Mouse (Mus musculus) kidney, postnatal 0 days (tissue): ENCODE results near the gene Pgam2. TPM values are rescaled to one million over a fixed set of nuclear protein-coding genes. Genes with fewer than 3 reads are reported as not detected.

ENCODE experiments used
- ATAC-seq: fragments of 200-750 bp; cut with Nextera tagmentation; replicated peaks from 2 replicates; pipeline ENCODE4 v1.8.0; 2017; ENCODE audit warnings: low read depth, moderate number of reproducible peaks, moderate TSS enrichment, moderate library complexity; ENCODE audit not compliant: low FRiP score
- DNase-seq: peaks from one replicate; pipeline ENCODE4 v3.0.0-alpha.2; 2016; ENCODE audit warnings: low spot score
- H3K27ac ChIP-seq: fragments of 300-500 bp; sonication (generic); 2 replicates; pipeline ENCODE4 v1.5.1; 2014; ENCODE audit warnings: mild to moderate bottlenecking
- H3K27me3 ChIP-seq: fragments of 300-500 bp; sonication (generic); 2 replicates; pipeline ENCODE4 v1.6.1; 2014; ENCODE audit warnings: low read length, mixed read lengths; ENCODE audit not compliant: insufficient read depth
- H3K36me3 ChIP-seq: fragments of 300-500 bp; sonication (generic); 2 replicates; pipeline ENCODE4 v1.6.1; 2014; ENCODE audit warnings: low read length, mixed read lengths; ENCODE audit not compliant: insufficient read depth
- H3K4me1 ChIP-seq: fragments of 300-500 bp; sonication (generic); replicated peaks from 2 replicates; pipeline ENCODE4 v1.6.1; 2014; ENCODE audit warnings: antibody characterized with exemption, low read length, mixed read lengths; ENCODE audit not compliant: insufficient read depth
- H3K4me2 ChIP-seq: fragments of 300-500 bp; sonication (generic); 2 replicates; pipeline ENCODE4 v1.6.1; 2014; ENCODE audit warnings: mild to moderate bottlenecking, low read length, moderate library complexity, mixed read lengths
- H3K4me3 ChIP-seq: fragments of 300-500 bp; sonication (generic); replicated peaks from 2 replicates; pipeline ENCODE4 v1.5.1; 2014; ENCODE audit warnings: low read depth, low read length
- H3K9ac ChIP-seq: fragments of 300-500 bp; sonication (generic); 2 replicates; pipeline ENCODE4 v1.6.1; 2014; ENCODE audit warnings: low read depth, low read length
- H3K9me3 ChIP-seq: fragments of 300-500 bp; sonication (generic); replicated peaks from 2 replicates; pipeline ENCODE4 v1.6.1; 2016; ENCODE audit warnings: low read length, inconsistent platforms, mixed read lengths
- CTCF ChIP-seq: IDR thresholded peaks from 2 replicates; pipeline ENCODE4 v1.5.1; 2016; ENCODE audit warnings: antibody characterized with exemption, low read depth, mild to moderate bottlenecking, moderate library complexity
- WGBS: fragments of 180-500 bp; shearing (Covaris S2); extraction: QIAGEN DNeasy Blood & Tissue Kit; methylation state at CpG from one replicate; pipeline ENCODE4 v1.1.7; 2014; 5-methylcytosine and 5-hydroxymethylcytosine counted together
- polyA plus RNA-seq: library from polyadenylated mRNA; unstranded; fragments of >200 nt; fragmentation: Nextera tagmentation; extraction: Ambion mirVana; gene quantifications from 2 replicates; pipeline ENCODE4 v1.2.1, GENCODE M21; 2015

Pgam2 gene
- 111 and 121 TPM in 2 replicates for polyA plus RNA-seq

- no peak within 1 kb of the TSS for H3K4me2 ChIP-seq
- 0 out of 2 replicates have a peak within 1 kb of the TSS, but pooled peaks have one; percentile 15 for H3K27ac ChIP-seq
- ATAC-seq: peak; percentile 22; the same call in 1 of the 2 replicates
Measured at GRCm38 (mm10) chr11:5803551-5803981, at the start of gene Pgam2. Gene Pgam2, minus strand, starts transcription at chr11:5803733.

DNA sequence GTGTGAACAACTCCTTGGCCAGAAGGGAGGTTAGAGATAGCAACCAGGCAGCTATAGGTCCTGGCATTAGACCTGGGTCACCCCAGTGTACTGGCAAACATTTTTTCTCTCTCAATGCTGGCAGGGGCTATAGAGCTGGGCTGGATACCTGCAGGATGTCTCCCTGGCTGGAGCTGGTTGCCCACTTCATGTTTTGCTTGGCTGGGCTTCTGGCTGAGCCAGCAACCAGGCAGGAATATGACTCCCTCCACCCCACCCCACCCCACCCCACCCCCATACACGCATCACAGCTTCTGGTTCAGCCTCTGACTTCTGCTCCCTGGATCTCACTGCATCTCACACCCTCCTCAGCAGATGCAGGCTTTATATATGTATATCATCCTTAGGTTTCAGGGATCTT, 48.8 kb upstream of the Pgam2 start:
- DNase-seq: no peak
- Histone ChIP-seq H3K4me3 (no peak overlapping the region), H3K9me3 (no peaks in the 10 kb centered on the region), H3K27me3 (no peaks in the 10 kb centered on the region), H3K4me2 (no peak overlapping the region), H3K4me1 (no peaks in the 10 kb centered on the region), H3K27ac (no peak overlapping the region), H3K9ac (no peak overlapping the region), H3K36me3 (no peaks in the 10 kb centered on the region)
- no peak for TF ChIP-seq CTCF
- ATAC-seq: 0 out of 2 replicates have a peak, but pooled peaks have one; percentile 30
- WGBS: 11% methylated on average over 1 of the region's 1 CpGs

More at GRCm38 (mm10) chr11:5803551-5803981, at the start of gene Pgam2:
- Histone ChIP-seq H3K4me1 (0 out of 2 replicates have a peak, but pooled peaks cover 3% of the 10 kb centered on the region), H3K9ac (no peak within 1 kb of the TSS), H3K9me3 (no peaks in the 10 kb centered on the region), H3K36me3 (peaks cover 15% of the 10 kb centered on the region), H3K27me3 (no peaks in the 10 kb centered on the region), H3K4me3 (no peak within 1 kb of the TSS)
- no peak for DNase-seq
- no peak for TF ChIP-seq CTCF
- 62% methylated on average over 8 of the region's 8 CpGs for WGBS

- ATAC-seq: no peak
- WGBS: 45% methylated on average over 4 of the region's 4 CpGs
- no peak for DNase-seq
- 0 out of 2 replicates have a peak, but pooled peaks cover 2% of the 10 kb centered on the region for H3K4me1 ChIP-seq
- H3K27ac ChIP-seq: no peak overlapping the region
- TF ChIP-seq CTCF: no peak
- no peaks in the 10 kb centered on the region for H3K36me3 ChIP-seq
- no peaks in the 10 kb centered on the region for H3K27me3 ChIP-seq
- H3K4me2 ChIP-seq: no peak overlapping the region
- H3K4me3 ChIP-seq: no peak overlapping the region
- H3K9ac ChIP-seq: no peak overlapping the region
- H3K9me3 ChIP-seq: no peaks in the 10 kb centered on the region
Measured at GRCm38 (mm10) chr11:5851021-5851736, 47.6 kb upstream of the Pgam2 start.

DNA sequence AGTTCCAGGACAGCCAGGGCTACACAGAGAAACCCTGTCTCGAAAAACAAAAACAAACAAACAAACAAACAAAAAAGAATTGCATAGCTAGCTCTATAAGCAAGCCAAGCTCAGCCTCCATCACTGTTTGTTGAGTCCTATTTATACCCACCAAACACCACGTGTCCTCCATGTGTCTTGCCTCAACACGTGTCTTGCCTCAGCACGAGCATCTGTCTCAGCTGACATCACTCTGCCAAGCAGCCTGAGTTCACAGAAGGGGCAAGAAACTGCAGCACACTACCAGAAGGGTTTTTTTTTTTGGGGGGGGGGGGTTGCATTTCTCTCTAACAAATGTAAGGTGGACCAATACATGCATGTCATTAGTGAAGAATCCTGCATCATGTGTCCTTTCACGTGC, 46.9 kb upstream of the Pgam2 start:
- ATAC-seq: no peak
- Histone ChIP-seq H3K4me2 (no peak overlapping the region), H3K27me3 (no peaks in the 10 kb centered on the region), H3K27ac (no peak overlapping the region), H3K4me1 (0 out of 2 replicates have a peak, but pooled peaks cover 3% of the 10 kb centered on the region), H3K4me3 (no peak overlapping the region), H3K9ac (no peak overlapping the region), H3K36me3 (no peaks in the 10 kb centered on the region), H3K9me3 (no peaks in the 10 kb centered on the region)
- TF ChIP-seq CTCF: no peak
- 44% methylated on average over 5 of the region's 5 CpGs for WGBS
- DNase-seq: no peak

DNA sequence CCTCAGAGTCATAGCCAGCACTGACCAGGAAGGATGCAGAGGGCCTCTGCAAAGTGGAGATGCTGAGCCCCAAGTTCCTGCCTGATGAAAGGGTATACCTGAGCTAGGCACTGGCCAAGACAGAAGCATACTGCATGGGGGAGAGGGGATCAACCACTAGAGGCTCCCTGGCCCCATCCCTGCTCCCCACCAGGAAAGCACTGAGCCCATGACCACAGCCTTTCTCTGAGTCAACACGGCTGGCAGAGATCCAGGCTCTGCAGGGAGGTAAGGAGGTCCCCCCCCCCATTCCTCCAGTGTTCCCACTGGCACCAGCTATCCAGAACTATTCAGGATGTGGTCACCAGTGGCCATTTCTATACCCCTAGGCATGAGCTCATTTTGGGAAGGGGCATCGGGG, 45.8 kb upstream of the Pgam2 start:
- H3K36me3 ChIP-seq: no peaks in the 10 kb centered on the region
- H3K4me1 ChIP-seq: 0 out of 2 replicates have a peak, but pooled peaks cover 3% of the 10 kb centered on the region
- no peaks in the 10 kb centered on the region for H3K27me3 ChIP-seq
- H3K9me3 ChIP-seq: no peaks in the 10 kb centered on the region
- H3K4me2 ChIP-seq: no peak overlapping the region
- TF ChIP-seq CTCF: no peak
- no peak overlapping the region for H3K9ac ChIP-seq
- WGBS: 69% methylated on average over 2 of the region's 2 CpGs
- ATAC-seq (no peak), DNase-seq (no peak)
- no peak overlapping the region for H3K4me3 ChIP-seq
- H3K27ac ChIP-seq: no peak overlapping the region

DNA sequence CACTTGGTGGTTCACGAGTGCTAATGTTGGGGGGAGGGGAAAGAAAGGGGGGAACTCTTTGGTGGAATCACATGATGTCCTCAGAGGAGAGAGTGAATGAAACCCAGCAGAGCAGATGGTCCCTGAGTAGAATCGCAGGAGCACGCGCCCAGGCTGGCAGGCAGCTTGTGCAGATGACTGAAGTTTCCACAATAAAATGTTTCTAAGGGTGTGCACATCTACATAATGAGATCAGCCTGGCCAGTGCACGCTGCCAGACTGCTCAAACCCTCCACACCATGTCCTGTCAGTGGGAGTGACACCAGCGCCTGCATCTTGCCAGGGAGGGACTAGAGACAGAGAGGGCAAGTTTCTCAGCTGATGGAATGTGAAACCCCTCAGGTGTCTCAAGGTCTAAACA, 45.2 kb upstream of the Pgam2 start:
- Histone ChIP-seq H3K27me3 (no peaks in the 10 kb centered on the region), H3K4me1 (0 out of 2 replicates have a peak, but pooled peaks cover 3% of the 10 kb centered on the region), H3K4me3 (no peak overlapping the region), H3K9me3 (no peaks in the 10 kb centered on the region), H3K9ac (no peak overlapping the region), H3K36me3 (no peaks in the 10 kb centered on the region), H3K27ac (no peak overlapping the region), H3K4me2 (no peak overlapping the region)
- TF ChIP-seq CTCF: no peak
- WGBS: 47% methylated on average over 6 of the region's 6 CpGs
- ATAC-seq: no peak
- DNase-seq: no peak
